Mouse (Mus musculus): Measurements from ENCODE around the gene Gm10837.
"Not testable (repeated sequence)": the region's sequence is repeated elsewhere in the genome, so short reads cannot be mapped to it uniquely, and the experiment has no call there.

Gm10837 gene

DNA sequence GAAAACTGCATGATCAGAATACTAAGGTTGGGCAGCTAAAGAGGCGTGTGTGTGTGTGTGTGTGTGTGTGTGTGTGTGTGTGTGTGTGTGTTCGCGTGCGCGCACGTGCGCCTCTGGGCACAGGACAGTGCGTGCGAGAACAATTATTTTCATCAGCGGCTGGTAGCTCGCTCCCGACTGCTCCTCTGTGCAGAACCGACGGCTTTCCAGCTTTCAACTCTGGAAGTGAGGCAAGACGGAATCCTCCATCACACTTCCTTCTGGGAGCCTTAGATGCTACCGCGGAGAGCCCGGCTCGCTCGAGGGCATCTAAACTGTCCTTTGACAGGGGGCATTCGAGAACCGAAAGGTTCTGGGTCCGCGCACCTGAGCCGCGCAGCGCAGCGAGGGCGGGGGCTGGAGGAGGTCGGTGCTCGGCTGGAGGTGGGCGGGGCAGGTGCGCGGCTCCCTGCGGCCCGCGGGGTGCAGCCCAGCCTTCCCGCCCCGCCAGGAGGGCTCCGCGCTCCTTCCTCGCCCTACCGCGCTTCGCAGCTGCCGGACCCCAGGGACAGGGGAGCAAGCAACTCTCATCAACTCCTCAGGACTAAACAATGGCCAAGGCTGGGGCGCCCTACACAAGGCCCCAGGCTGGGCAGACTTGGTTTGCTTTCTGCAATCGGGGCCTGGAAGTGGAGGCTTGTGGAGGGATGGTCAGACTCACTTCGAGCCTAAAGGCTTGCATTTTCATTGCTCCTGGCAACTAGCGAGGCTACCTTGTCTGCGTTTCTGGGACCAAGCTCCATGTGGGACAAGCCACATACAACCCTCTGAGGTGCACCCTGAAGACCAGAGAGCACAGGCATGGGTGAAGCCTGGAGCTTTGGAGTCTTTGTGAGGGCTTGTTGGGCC is at the start of gene Gm10837:
TSS of gene Gm10837 (plus strand) at position 146 of the 888 bp plus-strand sequence.
- no peak for DNase-seq

DNA sequence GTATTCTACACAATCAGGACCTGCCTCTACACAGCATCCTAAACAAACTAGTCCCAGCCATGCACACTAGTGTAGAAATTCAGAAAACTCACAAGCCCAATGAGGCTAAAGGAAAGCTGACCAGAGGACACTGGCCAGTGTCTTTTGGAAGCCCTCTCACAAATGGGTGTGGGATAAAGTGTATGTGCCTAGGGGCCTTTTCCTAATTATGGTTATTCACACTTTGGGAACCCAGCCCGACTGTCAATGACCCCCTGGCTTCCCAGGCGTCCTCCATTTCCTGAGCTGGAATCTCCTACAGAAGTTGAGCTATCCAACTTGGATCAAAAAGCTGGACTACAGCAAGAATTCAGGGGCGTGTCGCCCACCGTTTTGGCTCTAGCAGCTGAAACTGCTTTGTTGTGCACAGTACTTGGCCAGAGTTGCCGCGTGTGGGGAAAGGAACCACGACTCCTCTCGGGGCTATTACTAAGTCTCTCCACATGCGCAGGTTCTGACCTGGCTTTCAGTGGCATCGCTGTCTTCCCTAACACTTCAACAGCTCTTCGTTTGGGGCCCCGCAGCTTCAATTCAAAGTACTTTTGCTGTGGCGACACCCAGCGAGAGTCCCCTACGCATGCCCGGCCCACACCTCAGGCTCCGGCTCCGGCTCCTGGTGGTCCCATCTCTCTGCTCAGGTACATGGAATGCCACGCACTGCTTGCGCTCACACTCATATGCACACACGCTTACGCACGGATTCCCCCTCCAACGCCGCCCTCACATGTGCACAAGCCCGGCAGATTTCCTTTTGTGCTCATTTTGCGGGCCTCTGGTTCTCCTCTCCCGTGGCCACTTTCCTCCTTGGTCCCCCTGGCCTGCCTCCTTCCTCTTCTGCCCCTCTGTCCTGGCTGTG is 40.5 kb upstream of the Gm10837 start:
- DNase-seq: no peak

DNA sequence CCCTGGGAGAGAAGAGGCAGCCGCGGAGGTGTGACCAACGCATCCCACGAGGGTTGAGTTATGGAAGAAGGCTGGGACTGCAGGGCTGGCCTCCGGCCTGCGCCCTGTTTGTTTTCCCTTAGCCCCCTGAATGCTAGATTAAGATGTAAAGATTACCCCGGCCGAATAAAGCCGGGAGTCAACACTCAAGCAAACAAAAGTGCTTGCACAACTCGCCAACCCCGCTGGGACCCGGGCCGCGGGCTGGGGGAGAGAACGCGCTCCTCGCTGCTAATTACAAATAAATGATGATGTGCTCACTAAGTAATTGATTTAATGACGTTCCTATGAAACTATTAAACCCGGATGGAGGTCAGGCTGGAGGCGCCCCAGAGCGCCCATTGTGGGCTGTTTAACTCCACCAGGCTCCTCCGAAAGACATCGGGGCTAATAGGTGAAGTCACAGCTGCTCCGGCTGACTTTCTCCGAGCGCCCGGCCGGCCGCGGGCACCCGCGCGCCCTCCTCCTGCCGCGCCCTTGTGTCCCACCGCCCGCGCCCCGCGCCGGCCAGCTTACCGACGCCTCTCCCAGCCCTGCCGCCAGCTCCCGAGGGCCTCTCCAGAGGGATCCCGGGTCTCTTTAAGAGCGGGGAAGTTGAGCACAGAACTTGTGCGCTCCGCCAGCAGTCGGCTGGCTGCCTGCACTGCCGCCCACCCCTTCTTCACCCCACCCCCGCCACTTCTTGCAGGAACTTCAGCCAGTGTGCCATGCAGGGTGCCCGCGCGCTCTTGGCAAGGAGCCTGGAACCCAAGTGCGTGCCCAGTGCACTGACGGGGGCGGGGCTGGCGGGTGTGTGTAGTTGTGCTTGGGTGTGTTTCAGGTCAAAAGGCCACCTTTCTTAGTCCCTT is 39.6 kb upstream of the Gm10837 start, which contains the start of gene Gm5089:
TSS of gene Gm5089 (minus strand) at position 620 of the 887 bp plus-strand sequence.
- no peak for DNase-seq

DNA sequence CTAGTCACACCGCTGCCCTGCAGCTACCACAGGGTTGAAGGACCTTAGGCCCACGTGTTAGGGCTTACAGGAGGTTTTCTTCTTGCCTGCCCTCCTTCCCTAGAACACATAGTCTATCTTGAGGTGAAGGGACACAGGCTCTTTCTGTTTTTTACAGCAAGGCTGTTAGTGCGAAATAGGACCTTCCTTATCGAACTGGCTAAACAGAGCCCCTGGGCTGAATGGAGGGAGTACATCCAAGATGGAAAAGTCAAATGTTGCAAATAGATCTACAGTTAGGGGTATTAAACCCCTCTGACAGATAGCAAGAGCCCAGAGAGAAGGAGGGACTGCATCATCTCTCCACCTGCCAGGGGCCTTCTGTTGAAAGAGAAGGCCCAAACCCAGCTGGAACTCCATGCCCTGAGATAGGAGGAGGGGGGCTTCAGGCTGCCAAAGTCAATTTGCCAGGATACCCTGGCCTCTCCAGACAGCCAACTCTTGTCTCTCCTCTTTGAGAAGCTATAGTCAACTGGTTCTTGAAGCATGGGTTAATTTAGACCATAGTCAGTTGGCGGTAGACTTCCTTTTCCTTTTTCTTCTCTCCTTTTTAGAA is 38.7 kb upstream of the Gm10837 start:
- DNase-seq: no peak

DNA sequence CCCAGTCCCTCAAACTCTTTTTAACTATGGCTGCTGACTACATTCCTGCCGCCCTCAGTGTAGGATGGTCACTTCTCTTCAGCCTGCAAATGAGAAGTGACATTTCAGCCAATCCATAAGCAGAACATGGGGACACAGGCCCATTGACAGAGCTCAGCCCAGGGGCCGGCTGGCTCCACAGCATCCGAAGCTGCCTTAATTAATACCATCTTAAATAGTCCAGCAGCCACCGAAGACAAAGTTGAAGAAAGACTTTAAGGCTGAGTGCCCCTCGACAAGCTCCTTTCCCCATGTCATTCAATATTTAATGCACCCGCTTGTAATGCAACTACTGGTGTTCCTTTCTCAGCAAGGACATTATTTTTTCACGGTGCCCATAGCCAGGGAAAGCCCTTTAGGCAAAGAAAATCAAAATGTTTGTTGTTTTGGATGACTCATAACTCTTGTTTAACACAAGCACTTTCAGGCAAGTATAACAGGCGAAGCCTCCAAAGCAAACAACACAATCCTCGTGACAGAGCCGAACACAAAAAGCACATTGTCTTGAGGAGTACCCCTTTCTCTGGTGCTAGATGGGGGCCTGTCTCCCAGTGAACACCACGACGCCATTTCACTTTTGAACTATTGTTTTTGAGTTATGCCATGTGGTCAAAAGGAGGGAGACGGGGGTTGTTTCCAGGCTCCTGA is 37.5 kb upstream of the Gm10837 start:
- DNase-seq: no peak

DNA sequence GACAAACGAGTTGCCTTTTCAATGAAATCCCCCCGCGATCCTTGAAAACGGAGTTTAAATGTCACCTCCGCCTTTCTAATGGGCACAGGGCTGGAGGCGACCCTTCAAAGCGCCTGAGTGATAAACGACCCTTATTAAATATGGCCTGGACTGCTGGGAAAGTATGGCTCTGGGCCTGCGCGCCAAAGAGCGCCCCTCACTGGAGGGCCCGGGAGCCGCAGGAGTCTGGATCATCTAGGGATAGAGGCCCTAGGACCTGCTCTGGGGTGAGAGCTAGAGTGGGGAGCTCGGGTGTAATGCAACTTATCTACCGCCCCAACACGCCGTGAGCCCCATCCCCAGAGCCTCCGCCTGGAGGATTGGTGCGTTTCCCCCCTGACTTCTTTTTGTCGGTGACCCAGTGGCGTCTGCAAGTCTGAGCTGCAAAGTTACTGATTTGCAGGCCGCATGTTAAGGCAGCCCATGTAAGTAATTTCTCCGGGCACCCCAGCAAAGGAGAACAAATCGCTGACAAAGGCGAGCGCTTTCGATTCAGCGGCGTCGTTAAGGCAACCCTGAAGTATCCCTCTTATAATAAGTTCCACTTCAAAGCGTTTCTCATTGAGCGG is 36.9 kb upstream of the Gm10837 start:
- no peak for DNase-seq

DNA sequence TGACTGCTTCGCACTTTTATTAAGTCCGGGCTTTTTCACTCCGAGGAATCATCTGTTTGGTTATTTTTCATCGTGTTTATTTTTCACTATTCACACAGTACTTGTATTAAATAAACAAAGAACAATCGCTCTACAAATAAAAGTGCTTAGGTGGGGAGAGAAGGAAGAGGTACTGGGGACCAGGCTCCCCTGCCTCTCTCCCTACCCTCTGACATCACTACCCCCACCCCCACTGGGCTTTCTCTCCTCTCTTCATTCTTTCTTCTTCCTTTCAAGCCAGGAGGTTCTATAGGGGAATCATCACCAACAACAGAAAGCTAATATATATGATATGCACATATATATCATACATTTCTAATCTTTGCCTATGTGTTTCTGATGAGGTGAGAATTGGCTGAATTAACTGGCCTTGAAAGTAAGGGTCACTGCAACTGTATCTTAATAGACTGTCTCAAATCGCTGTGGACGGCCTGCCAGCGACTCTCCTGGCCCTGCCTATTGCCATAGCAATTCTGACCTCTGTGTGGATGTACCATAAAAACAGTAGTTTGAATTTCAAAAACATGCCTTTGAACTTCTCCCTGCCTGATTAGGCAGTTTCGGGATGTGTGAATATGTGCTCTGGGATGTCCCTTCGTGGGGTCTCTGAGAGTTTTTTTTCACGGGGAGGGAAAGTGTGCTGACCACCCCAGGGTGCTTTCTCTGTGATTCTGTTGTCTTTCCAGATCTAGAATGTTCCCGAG is 36.2 kb upstream of the Gm10837 start:
- no peak for DNase-seq

DNA sequence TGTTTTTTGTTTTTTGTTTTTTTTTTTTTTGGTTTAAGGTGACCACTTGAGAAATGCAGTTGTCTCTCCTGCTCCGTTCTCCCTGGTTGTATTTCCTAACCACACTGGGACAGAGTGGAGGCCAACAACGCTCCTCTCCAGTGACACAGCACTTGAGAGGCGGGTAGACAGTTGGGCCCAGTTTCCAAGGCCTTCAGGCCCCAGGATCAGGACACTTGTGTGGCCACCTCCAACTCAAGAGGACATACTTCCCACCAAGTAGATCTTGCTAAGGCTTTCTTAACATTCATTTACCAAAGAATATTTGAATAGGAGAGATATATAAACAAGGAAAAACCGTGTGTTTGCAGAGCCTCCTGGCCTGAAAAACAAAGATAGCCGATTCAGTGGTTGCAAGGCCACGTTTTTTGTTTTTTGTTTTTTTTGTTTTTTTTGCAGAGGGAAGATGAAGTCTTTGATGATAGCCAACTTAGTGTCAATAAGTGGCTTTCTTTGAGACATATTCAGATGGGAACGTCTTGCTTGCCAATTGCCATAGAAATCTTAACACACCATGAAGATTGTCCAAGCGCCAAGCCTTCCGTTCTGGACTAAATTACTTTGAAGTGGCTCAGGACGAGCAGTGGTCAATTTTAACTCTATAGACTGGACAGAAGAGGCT is 35.4 kb upstream of the Gm10837 start:
- no peak for DNase-seq

DNA sequence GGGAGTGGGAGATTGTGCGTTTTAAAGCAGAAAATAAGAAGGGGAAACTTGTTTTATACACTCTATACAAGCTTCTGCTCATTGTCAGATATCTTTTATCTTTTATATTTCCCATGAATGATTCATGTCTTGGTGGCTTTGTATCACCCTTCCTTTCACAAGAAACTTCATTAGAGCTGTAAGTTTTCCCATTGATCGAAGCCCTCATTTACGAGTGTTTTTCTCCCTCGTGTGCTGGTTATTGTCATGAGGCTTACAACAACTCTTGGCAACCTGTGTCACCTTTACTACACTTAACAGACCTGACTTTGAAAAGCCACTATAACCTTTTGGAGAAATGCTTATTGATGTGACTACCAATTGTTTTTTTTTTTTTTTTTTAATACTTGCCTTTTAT is 34.8 kb upstream of the Gm10837 start:
- no peak for DNase-seq

DNA sequence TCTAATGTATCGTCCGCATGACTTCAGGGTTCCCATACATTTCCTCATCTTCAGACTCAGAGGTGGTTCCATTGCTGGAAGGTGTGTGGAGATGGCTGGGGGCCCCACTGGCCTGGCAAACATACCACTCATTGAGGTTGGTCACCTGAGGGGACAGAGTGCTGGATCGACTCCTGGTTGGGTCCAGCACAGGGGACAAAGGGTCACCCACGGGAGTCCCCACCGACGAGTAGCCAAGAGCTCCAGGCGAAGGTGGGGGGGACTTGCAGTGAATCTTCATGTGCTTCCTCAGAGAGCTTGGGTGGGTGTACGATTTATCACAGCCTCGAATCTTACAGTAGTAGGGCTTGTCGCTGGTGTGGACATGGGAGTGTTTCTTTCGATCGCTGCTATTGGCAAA is 31.1 kb upstream of the Gm10837 start:
- not testable (repeated sequence) for DNase-seq

DNA sequence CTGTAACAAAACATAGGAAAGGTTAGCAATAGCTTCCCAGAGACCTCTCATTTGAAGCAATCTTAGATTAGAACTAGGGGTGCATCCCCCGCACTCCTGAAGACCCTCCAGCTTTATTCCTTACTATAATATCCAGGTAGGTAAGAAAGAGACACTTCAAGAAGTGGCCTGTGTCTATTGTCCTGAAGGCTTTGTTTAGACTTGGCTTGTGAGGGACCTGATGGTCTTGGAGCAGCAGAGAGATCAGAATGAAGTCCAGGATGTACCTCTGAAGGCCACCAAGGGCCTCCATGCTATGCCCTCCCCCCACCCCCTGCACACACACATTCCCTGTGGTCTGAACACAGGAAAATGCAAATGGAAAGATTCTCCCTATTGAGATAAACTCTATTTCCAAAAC is 30.6 kb upstream of the Gm10837 start:
- no peak for DNase-seq

DNA sequence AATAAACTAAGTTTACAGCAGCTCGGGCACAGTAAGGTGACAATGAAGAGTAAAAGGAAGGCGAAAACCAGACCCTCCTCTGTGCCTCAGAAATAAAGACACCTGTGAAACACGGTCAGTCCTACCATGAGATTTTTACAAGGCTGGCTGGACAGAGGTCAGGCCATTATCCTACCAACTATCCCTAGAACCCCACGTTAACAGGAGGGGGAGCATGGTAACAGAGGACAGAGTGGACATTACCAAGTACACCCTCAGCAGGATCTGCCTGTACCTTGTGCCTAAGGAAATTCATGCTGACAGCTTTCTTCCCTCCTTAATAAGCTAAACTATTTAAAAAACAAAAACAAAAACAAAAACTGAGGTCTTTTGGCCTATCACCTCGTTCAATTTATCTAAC is 30.2 kb upstream of the Gm10837 start:
- no peak for DNase-seq

DNA sequence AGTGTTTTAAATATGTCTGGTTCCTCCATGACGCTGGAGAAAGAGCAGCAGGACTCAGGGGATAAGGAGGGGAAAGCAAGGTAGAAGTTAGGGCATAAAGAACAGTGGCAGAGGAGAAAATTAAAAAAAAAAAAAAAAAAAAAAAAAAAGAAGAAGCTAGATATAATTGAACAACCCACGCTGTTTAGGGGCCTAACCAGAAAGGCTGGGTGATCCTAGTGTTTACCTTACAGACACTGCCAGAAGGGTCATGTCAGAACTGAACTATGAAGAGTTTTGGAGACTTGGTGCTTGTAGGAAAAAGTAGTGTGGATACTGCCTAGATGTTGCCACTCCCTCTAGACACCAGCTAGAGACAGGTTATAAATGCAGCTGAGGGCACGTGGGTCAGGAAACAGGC is 28.9 kb upstream of the Gm10837 start:
- no peak for DNase-seq

DNA sequence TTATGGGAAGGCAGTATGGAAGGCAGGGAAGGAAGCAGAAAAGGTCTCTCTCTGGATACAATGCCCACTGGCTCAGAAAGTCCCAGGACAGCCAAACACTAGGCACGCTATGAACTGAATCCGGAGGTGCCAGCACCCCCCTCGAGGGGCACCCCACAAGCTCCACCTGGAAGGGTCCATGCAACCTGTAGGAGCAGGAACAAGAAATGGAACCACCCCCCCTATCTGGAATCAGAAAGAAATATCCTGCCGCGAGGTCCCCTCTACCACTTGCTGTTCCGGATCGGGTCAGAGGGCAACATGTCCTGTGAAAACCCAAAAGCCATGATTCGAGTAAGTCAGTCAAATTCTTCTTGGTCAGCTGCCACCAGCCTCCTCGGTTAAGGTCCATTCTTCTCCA is 28.4 kb upstream of the Gm10837 start:
- no peak for DNase-seq

DNA sequence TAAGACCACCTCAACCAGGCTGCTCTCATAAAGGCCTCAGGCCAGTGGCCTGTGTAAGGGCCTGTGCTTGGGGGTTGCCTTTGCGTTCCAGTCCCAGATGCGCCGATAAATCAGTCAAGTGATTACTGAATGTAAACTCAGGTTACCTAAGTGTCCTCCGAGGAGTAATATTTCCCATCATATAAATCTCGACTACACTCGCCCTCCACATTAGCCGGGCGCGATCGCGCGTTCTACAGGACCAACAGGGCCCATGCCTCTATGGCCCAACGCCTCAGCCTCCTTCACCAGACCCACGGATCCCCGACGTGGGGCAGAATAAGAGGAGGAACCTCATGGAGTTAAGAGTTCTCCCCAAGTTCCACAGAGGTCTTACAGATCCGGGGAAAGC is 27.7 kb upstream of the Gm10837 start:
- no peak for DNase-seq

DNA sequence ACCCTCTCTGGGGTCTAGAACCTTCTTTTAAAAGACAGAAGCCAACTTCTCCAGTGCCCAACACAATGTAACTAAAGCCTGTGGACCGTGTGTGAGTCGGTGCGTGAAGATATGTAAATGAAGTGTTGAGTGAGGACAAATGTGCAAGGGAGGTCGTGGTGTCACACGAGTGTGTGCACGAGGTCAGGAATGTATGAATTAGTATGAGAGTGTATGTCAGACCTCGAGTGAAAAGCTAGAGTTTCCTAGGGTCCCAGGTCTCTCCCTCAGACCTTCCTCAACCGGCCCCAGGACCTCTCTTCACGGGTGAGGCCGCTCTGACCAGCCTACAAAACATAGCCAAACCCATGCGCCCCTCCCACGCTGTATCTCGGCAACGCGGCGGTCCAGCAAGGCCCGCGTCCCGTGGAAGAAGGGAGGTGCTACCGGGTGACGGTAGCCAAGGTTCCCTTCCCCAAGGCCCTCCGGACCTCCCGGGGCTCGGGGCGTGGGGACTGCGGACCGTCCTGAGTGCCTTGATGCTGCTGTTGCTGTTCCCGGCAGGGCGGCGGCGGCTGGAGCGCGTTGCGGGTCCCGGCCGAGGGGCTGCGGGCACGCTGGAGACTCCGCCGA is 27.2 kb upstream of the Gm10837 start:
- no peak for DNase-seq

DNA sequence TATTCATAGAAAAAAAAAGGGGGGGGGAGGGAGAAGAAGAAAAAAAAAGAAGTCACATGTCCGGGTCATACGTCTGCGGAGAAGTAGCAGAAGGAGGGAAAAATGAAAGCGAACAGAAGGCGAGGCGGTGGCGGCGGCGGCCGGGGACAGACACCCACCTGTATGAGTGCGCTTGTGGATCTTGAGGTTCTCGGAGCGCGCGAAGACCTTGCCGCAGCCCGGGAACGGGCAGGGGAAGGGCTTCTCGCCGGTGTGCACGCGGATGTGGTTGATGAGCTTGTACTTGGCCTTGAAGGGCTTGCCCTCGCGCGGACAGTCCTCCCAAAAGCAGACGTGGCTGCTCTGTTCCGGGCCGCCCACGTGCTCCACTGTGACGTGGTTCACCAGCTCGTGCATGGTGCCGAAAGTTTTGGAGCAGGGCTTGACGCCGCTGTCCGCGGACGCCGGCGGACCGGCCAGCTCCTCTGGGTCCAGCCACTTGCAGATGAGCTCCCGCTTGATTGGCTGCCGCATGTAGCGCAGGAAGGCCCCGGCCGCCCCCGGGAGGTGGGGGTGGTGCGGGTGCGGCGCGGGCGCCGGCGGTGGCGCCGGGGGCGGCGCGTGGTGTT is 26.5 kb upstream of the Gm10837 start:
- not testable (repeated sequence) for DNase-seq

DNA sequence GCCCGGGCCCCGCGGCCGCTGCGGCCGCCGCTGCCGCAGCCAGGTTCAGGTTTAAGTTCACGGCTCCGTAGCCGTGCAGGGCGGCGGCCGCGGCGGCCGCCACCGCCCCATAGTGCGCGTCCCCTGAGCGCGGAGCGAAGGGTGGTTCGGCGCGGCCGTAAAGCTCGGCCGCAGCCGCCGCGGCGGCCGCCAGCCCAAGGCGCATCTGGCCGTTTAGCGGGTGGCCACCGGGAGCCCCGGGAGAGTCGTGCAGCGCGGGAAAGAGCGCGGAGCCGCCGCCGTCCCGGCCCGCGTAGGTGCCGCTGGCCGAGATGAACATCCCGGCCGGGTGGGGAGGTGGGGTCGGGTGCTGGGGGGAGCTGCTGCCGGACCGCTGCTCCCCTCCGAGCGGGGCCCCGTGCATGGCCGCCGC is 26.0 kb upstream of the Gm10837 start:
- no peak for DNase-seq

All from layer of hippocampus, adult 9-11 months (tissue).